Mouse (Mus musculus): ENCODE measurements around the gene Ptch2. TPM values are rescaled to one million over a fixed set of nuclear protein-coding genes. Genes with fewer than 3 reads are reported as not detected.

Ptch2 gene
- polyA plus RNA-seq, 1 experiment, result 0.20 TPM

DNA sequence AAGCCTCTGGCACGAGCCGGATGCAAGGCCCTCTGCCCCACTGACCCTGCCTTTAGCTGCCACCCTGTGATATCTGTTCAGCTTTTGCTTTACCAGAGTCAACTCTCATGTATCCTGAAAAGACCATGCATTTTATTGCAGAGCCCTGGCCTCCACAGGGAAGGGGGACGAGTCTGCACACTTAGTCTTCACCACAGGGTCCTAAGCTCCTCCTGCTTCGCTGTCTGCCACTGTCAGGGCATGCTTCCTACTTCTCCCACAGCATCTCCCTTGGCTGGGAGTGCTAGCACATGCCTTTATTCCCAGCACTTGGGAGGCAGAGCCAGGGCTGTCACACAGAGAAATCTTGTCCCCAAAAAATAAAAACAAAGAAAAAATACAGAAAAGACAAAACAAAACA, 65.3 kb downstream of the Ptch2 start:
- no peak overlapping the region for H3ac ChIP-seq (ENCODE audit: control insufficient read depth, insufficient read length, low read depth)
- TF ChIP-seq MYOD1 (IDR thresholded peaks at IDR 0.05; ENCODE audit: control insufficient read depth, insufficient read length, low read depth) (no peak), FOSL1 (IDR thresholded peaks at IDR 0.05; ENCODE audit: insufficient read depth, low read length, poor library complexity, severe bottlenecking) (no peak), MAX (IDR thresholded peaks at IDR 0.05) (no peak), CTCF (IDR thresholded peaks at IDR 0.05; ENCODE audit: control insufficient read depth, insufficient read depth, insufficient read length) (no peak), USF1 (IDR thresholded peaks at IDR 0.05; ENCODE audit: low read depth) (no peak), CEBPB (IDR thresholded peaks at IDR 0.05; ENCODE audit: low read depth) (no peak), MYOG (IDR thresholded peaks at IDR 0.05; ENCODE audit: control insufficient read depth, extremely low read depth, insufficient read length) (no peak)
- no peaks in the 10 kb centered on the region for H3K79me2 ChIP-seq (ENCODE audit: control insufficient read depth, insufficient read depth)
- no peaks in the 10 kb centered on the region for H3K27me3 ChIP-seq (ENCODE audit: control insufficient read depth, insufficient read depth, insufficient read length)
- H3K4me3 ChIP-seq (ENCODE audit: insufficient read depth, poor library complexity, severe bottlenecking), result no peak overlapping the region
- no peaks in the 10 kb centered on the region for H3K79me3 ChIP-seq (ENCODE audit: low read depth)
- peaks cover 78% of the 10 kb centered on the region for H3K36me3 ChIP-seq (ENCODE audit: control insufficient read depth, insufficient read depth)

Small RNAs within 50 kb of the gene (microRNA-seq; reads per million reads assigned to microRNA genes)
- gene Gm22398 (ENCODE audit: borderline microRNAs expressed), result not detected

Other genes starting within 250 kb of the Ptch2 start
- 0.01 TPM for gene Zswim5, start 218.7 kb upstream of the Ptch2 start, polyA plus RNA-seq (2012; fragmentation: generic; extraction: Trizol)
- 50.7 TPM for gene Urod, start 101.7 kb upstream of the Ptch2 start, polyA plus RNA-seq (2012; fragmentation: generic; extraction: Trizol)
- gene Hectd3, start 100.8 kb upstream of the Ptch2 start, polyA plus RNA-seq (2012; fragmentation: generic; extraction: Trizol), result 13.3 TPM
- gene Eif2b3, start 76.7 kb upstream of the Ptch2 start, polyA plus RNA-seq (2012; fragmentation: generic; extraction: Trizol), result 41.6 TPM
- gene Btbd19, start 29.6 kb downstream of the Ptch2 start, polyA plus RNA-seq (2012; fragmentation: generic; extraction: Trizol), result 23.7 TPM
- gene Tctex1d4, start 30.7 kb downstream of the Ptch2 start, polyA plus RNA-seq (2012; fragmentation: generic; extraction: Trizol), result 0.12 TPM
- gene Plk3, start 37.9 kb downstream of the Ptch2 start, polyA plus RNA-seq (2012; fragmentation: generic; extraction: Trizol), result 15.2 TPM
- 3,482 TPM for gene Rps8, start 60.2 kb downstream of the Ptch2 start, polyA plus RNA-seq (2012; fragmentation: generic; extraction: Trizol)
- 49.2 TPM for gene Kif2c, start 86.6 kb downstream of the Ptch2 start, polyA plus RNA-seq (2012; fragmentation: generic; extraction: Trizol)
- gene Tmem53, start 155.9 kb downstream of the Ptch2 start, polyA plus RNA-seq (2012; fragmentation: generic; extraction: Trizol), result 3.2 TPM
- gene Armh1, start 156.1 kb downstream of the Ptch2 start, polyA plus RNA-seq (2012; fragmentation: generic; extraction: Trizol), result not detected